Mouse (Mus musculus) gastrocnemius, postnatal 25 days (tissue): ENCODE measurements around the gene Krt24. TPM values are rescaled to one million over a fixed set of nuclear protein-coding genes. Genes with fewer than 3 reads are reported as not detected.

ENCODE experiments used
- DNase-seq: peaks from one replicate; pipeline ENCODE4 v3.0.0; 2022
- long read RNA-seq, 2 experiments: library from polyadenylated mRNA; stranded (forward); transcript quantifications; one replicate each; pipeline ENCODE4 v2.0.0; 2021
- total RNA-seq, 2 experiments: library from RNA; stranded (reverse); gene quantifications; 1 replicate in 1 of 2; 2 replicates in 1 of 2; pipeline ENCODE4 v1.2.3; 2021

The Krt24 gene
- not detected for total RNA-seq
- long read RNA-seq, experiment 1: 0 reads
- long read RNA-seq, experiment 2: 0 reads

DNA sequence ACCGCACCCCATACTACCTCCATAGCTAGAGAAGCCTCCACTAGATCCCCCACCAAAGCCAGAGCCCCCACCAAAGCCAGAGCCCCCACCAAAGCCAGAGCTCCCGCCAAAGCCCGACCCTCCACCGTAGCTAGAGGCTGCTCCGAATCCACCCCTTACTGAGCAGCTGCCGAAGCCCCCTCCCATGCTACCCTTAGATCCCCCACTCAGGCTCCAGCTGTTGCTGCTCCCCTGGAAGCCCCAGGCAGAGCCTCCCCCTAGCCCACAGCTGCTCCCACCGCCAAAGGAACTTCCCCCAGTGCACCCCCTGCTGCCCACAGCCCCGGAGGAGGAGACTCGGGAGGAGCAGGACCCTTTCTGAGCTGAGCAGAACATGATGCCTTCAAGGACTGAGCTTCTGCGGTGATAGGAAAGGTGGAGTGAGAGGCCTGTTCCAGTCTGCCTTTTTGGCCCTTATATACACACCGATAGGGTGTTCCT is at the start of gene Krt24:
Gene Krt24 (minus strand): TSS at position 430 of the 480 bp plus-strand sequence.
- no peak for DNase-seq

DNA sequence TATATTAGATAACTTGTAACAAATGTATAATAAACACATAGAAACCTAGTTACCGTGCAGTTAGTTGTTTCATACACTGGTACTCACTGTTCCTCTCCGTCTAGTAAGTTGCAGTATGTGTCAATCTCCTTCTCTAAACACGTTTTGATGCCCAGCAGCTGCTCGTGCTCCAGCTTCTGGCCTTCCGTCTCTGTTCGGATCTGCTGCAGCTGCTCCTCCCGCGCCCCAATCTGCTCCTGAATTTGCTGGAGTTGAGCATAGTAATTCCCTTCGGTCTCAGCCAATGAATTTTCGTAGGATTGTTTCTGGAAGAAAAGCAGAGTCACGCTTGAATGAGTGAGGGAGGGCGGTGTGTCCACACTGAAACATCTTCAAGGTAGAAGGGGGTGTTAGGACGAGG is 48.4 kb upstream of the Krt24 start:
- no peak for DNase-seq

DNA sequence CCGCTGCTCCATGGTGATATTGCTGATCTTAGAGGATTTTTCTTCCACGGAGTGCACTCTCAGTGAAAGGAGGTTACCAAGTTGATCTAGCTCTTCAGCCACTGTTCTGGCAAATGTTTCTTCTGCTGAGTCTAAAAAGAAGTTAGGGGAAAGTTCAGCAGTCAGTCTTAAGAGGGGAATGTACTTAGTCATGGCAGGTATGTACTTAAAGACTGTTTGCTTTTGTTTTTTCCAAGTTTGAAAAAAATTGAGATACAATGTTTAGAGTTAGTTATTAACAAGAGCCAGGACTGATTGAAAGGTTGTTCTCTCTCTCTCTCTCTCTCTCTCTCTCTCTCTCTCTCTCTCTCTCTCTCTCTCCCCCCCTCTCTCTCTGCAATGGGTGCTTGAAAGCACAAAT is 44.6 kb upstream of the Krt24 start:
- no peak for DNase-seq

DNA sequence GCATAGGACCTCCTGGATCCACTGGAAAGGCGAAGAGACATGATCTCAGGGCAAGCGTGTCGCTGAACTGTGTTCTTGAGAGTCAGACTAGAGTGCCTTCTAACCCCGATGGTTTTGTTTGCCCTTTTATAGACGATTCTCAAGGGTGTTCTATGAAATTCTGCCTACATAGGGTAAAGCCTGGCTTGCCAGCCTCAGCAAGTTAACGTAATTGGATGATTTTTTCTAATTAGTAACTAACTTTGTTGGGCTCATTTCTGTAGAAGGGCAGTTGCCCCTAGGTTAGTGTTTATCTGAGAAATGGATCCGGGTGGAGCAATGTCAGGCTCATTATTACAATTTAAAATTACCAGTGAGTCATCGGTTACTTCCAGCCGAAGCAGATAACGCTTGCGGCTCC is 37.8 kb upstream of the Krt24 start, which contains the start of gene Krt25:
Gene Krt25 (minus strand): TSS at position 101 of the 400 bp plus-strand sequence.
- DNase-seq: no peak

DNA sequence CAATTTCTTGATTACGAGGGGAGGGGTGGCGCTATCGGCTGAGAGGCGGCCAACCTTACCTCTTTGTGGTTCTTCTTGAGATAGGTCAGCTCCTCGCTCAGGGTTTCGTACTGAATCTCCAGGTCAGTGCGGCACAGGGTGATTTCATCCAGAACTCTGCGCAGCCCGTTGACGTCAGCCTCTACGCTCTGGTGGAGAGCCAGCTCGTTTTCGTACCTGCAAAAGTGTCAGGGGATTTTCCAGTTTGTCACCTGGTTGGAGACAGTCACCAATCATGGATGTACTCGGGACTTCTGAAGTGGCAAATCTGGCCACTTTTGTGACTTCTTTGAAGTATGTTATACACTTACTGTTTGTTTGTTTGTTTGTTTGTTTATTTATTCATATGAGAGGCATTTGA is 36.0 kb upstream of the Krt24 start:
- no peak for DNase-seq

DNA sequence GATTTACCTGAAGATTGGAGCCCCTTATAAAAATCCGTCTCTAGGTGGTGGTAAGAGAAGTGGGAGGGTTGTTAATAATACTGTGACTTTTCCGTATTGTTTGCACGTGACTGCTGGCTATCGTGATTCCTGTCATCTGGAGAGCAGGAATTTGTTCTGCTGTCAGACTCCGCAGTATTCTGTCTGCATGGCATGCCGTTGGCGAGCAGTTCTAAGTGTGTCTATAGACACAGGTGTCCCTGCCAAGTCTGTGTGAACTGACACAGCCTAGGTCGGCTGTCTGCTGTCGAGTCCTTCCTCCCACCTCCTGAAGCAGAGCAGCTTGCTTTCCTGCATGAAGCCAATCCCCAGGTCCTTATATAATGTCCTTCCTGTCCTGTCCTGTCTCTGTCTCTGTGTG is 34.1 kb upstream of the Krt24 start:
- DNase-seq: no peak

DNA sequence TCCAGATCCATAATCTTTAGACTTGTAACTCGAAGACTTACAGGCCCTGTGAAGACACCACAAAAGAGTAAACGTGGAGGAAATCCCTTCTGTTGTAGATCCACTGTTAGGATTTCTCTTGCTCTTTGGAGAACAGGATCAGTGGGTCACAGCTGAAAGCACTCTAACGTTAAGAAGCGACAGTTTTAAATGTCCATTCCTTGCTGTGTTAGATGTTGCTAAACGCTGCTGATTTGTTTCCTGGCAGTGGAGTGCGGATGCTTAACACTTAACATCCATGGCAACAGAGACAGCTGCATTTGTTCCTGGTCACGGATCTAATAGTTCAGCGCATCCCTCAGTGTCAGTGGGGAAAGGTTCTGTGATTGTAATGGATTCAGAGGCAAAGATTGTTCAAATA is 31.5 kb upstream of the Krt24 start:
- DNase-seq: no peak

DNA sequence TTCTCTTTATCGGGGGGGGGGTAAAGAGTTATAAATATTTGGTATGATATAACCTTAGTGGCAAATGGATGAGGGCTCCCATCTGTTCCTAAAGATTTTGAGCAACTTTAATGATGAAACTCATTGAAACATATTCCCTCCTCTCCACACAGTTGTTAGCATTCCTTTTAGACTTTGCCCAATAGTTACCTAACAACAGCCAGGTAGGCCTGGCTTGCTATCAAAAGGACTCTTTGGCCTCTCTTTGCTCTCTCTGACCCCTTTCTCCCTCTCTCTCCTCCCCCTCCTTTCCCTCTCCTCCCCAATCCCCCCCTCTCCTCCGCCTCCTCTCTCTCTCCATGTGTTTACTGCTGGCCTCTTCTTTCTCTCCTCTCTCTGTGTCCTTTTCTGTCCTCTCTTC is 29.5 kb upstream of the Krt24 start:
- DNase-seq: no peak

DNA sequence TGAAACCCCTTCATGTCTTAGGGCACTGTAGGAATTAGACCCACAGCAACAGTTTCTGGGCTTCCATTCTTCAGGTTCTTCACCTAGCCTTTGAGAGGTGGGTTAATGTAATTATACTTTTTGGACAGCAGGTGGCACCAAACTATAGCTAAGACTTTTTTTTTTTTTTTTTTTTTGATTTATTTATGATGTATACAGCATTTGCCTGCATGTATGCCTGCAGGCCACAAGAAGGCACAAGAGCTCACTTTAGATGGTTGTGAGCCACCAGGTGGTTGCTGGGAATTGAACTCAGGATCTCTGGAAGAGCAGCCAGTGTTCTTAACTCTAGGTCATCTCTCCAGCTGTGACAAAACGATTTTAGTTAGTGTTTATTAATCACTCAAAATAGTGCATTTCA is 25.8 kb upstream of the Krt24 start:
- no peak for DNase-seq

DNA sequence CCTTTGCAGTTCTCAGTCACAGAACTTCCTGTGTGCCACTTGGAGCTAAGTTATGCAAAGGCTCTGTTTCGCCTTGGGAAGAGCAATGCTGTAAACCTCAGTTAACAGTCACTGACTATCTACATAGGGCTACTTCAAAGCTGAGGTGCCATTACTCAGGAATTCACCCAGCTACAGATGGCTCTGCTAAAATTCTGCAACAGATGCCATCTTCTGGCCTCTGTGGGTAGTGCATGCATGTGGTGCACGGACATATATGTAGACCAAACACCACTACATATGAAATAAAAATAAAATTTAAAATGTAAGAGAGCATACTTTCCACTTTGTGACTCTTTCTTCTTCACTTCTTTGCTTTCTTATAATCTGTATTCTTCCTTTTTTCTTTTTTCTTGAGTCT is 22.5 kb upstream of the Krt24 start:
- no peak for DNase-seq

DNA sequence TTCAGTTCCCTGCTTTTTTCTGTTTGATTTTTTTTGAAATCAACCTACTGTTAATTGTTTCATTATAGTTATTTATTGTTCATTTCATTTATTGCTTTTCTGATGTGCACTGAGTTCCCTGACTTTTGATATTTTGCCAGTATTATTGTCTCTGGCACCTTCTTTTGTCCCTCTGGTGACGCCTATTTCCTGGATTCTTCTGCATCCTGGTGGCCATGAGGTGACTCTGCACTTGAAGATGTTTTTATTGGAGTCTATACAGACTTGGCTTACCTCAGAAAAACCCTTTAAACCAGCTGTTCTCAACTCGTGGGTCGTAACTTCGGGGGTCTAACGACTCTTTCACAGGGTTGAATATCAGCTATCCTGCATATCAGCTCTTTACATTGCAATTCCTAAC is 10.0 kb upstream of the Krt24 start:
- no peak for DNase-seq

DNA sequence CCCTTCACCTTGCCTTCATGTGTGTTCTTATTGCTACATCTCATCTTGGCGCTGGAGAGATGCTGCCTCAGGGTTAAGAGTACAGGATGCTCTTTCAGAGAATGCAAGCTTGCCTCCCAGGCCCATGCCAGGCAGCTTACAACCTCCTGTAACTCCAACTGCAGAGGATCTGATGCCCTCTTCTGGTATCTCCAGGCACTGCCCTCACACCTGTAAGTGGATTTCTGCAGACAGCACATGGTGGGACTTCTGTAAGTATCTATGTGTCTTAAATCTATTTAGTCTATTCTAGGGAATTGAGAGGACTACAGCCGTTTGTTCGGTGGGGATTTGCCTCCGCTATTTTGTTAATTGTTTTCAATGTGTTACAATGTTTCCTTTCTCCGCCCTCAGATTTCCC is 7.8 kb upstream of the Krt24 start:
- DNase-seq: no peak

DNA sequence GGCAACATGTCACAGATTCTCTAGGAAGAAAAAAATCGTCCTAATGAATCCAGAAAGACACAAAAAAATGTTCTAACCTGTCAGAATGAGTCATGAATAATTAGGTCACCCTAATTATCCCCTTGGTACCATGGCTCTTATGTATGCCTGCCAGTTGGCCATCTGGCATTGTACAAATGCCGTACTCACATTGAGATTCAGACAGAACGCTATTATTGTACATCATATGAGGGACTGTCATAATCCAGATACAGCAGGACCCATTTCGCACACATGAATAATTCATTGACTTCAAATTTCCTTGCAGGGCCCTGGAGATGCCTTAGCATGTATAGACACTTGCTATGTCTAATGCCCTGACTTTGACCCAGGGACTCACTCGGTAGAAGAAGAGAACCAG is 1.1 kb downstream of the Krt24 start:
- DNase-seq: no peak

DNA sequence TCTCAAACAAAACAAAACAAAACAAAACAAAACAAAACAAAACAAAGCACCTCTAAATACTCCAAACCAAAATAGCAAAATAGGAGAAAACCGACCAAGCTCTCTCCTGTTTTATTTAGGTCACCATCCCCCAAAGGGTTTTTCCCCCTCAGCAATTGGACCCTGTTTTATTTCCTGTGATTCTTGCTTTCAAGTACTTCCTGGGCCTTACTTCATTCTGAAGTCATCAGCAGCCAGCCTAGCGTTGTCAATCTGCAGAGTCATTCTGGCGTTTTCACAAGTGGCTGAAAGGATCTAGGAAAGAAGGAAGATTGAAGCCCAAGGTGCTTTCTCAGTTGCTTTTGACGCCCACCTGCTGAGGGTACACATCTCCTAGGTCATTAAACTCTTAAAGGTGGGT is 1.7 kb downstream of the Krt24 start:
- DNase-seq: no peak

DNA sequence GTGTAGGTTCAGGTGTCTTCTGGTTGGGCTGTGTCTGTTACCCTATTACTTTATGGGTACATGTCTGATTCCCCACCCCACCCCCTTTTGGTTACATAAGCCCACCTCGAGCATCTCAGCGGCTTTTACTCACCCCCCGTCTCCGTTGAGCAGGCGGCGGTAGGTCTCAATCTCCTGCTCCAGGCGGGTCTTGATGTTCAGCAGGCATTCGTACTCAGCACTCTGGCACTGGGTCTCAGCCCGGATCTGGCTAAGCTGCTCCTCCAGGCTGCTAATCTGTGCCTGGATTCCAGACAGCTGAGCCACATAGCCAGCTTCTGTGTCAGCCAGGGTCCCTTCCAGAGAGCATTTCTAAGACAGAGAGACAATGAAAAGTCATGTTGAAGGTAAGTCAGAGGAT is 3.9 kb downstream of the Krt24 start:
- DNase-seq: no peak

DNA sequence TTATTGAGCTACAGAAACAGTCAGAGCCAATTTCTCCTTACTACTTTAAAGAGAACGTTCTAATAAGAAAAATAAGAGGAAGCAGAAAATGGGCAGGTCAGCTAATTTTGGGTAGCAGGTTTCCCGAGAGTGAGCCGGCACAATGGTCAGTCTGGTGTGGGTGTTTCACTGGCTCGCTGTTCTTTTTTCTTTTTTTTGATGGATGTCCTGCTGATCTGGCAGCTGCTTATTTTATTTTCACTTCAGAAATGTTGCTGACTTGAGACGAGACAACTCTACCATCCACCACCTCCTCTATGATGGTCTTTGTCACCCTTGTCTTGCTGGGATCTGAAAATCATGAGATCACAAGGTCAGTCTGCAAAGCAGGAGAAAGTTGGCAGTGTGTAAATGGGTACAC is 5.1 kb downstream of the Krt24 start:
- DNase-seq: no peak

DNA sequence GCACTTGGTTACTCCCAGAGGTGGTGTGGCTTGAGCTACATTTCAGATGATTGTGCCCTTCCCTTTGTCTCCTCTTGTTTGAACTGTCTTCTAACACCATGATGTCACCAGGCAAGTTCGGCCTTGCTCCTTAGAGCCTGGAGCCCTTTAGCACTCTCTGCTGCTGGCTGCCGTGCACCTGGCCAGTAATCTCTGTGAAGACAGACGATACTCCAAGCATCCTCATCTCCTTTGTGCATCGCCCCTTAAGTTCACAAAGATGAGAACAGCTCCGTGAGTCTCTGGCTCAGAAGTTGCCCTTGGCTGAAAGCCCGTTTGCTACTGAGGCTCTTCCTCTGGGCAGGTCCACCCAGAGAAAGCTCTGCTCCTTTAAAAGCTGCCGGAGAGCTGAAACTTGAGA is 8.3 kb downstream of the Krt24 start:
- no peak for DNase-seq

DNA sequence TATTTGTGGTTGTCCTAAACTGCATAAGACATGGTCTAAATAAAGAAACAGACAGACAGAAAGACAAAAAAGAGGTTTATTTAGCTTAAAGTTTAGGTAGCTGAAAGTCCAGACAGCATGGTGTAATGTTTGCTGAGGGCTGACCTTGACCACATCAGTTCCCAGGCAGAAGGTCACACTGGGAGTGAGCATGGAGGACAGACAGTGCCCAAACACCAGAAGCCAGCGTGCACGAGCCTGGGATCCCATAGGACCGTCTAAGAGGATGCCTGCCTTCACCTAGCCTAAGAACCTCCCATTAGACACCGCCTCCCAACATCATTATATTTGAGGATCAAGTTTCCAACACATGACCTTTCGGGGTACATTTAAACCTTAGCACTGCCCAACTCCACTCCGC is 9.4 kb downstream of the Krt24 start:
- no peak for DNase-seq

DNA sequence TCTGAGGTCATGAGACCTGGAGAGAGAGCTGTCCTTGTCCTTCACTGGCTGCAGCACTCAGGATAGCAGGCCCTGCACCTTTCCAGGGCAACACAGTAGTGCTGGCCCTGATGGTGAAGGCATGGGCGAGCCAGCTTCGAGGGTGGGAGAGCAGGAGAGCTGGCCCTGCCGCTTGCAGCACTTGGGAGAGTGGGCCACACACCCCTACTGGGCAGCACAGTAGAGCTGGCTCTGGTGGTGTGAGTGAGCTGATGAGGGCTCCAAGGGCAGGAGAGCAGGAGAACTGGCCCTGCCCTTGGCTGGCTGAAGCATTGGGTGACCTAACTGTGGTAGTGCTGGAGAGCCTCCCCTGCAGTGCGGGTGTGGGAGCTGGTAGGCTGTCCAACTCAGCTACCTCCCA is 12.3 kb downstream of the Krt24 start:
- DNase-seq: no peak

DNA sequence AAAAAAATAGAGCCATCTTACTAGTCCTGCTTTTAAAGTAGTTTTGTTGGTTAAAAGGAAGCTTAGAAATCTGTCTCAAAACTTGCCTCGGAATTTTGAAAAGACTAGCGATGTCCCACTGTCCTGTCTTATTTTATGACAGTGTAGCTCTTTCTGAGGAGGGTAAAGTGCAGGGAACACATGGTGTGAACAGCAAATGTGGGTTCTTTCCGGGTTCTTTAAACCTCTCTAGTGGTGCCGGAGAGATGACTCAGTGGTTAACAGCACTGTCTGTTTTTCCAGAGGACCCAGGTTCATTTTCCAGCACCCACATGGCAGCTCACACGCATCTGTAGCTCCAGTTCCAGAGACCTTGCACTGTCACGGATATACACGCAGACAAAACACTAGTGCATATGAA is 15.9 kb downstream of the Krt24 start:
- DNase-seq: no peak

DNA sequence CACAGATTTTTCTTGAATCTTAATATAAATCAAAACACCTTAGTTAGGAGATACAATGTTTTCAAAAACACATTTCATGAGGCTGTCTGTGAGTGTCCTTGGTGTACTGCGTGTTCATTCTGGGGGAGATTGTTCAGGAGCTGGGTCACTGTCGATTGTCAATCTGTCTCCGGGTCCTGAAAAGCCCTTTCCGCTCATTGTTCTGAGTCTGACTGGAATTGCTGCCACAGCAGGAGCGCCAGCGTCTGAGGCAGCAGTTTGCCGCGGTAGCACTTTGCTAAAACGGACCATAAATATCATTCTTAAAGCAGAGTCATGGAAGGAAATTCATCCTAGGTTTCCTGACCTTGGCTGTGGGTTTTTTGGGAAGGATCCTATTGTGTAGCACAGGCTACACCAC is 19.3 kb downstream of the Krt24 start:
- DNase-seq: no peak

DNA sequence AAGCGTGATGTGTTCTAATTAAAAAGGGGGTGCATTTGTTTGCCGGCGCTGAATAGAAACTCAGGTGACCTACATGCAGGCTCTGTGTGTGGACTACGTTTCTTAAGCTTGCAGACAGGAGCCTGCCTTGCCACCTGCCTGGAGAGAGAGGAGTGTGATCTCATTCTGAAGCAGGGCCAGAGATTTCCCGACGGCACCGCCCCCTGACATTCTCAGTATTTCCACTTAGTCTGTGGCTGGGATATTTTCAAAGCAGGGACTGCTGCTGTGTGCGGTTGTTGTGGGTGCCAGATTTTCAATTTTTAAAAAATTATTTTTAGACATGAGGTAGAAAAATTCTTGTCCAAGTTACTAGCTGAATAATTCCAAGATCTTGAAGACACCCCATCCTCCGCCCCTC is 19.8 kb downstream of the Krt24 start:
- no peak for DNase-seq

DNA sequence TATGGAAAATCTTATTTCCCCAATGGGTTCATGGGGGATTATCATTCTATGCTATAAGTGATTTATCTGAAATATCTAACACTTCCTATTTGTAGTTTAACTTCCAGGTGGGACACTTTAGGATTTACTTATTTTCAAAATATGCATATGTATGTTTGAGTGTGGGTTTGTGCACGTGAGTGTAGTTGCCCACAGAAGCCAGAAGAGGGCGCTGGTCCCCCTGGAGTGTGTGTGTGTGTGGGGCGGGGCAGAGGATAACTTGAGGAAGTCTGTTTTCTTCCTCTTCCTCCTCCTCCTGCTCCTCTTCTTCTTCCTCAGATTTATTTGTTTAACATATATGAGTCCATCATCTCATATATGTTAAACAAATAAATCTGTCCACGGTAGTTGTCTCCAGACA is 28.8 kb downstream of the Krt24 start:
- no peak for DNase-seq

DNA sequence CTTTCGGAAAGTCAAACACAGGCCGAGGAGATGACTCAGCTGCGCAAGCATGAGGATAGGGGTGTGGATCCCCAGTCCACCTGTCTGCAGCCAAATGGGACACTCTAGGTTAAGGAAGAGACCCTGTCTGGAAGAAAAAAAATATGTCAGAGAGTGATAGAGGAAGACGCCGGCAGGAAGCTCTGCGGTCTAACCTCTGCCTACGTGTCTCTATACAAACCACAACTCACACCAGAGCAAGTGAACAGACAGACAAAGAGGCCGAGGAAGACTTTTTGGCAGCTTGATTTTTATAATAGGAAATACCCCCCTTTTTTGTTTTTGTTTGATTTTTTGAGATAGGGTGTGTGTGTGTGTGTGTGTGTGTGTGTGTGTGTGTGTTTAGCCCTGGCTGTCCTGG is 29.7 kb downstream of the Krt24 start:
- no peak for DNase-seq

DNA sequence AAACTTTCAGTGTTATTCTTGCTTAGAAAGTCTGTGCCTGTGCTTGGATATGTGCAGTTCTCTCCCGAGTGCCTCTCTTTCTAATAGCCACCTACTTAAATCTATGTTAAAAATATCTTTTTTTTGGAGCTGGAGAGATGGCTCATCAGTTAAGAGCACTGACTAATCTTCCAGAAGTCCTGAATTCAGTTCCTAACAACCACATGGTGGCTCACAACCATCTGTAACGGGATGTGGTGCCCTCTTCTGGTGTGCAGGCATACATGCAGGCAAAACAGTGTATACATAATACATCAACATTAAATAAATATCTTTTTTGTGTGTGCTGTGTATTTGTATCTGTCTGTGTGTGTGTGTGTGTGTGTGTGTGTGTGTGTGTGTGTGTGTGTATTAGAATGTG is 31.2 kb downstream of the Krt24 start:
- DNase-seq: no peak
